Mouse (Mus musculus) hematopoietic stem cell, adult 5-6 weeks (primary cell): ENCODE results near the gene Car12. TPM values are rescaled to one million over a fixed set of nuclear protein-coding genes. Genes with fewer than 3 reads are reported as not detected.

ENCODE experiments used
- total RNA-seq: library from RNA; stranded (forward); fragments of 172-1452, 232-1000 nt; gene quantifications from 2 replicates; pipeline ENCODE4 v1.2.3, GENCODE M21; 2017

Gene Car12
- total RNA-seq, 1 experiment from 2014 or later, result 2.4 TPM

Other genes starting within 250 kb of the Car12 start
- 2.1 and 2.3 TPM in 2 replicates for gene Fbxl22, start 199.1 kb upstream of the Car12 start, total RNA-seq
- 39.4 and 70.8 TPM in 2 replicates for gene Usp3, start 120.5 kb upstream of the Car12 start, total RNA-seq
- 3.1 and 5.8 TPM in 2 replicates for gene Aph1b, start 81.8 kb downstream of the Car12 start, total RNA-seq
- gene Gm10647, start 83.4 kb downstream of the Car12 start, total RNA-seq, result 0.38 TPM in 1 of 2 replicates, not detected in the other
- gene Aph1c, start 121.0 kb downstream of the Car12 start, total RNA-seq, result 1.4 and 5.5 TPM in 2 replicates
- 99.3 and 118 TPM in 2 replicates for gene Rab8b, start 206.0 kb downstream of the Car12 start, total RNA-seq
- 82.7 and 100 TPM in 2 replicates for gene Rps27l, start 232.4 kb downstream of the Car12 start, total RNA-seq